Mouse (Mus musculus): ENCODE data around the gene Znrf3. TPM values are rescaled to one million over a fixed set of nuclear protein-coding genes. Genes with fewer than 3 reads are reported as not detected.
"Not testable (repeated sequence)": the region's sequence is repeated elsewhere in the genome, so short reads cannot be mapped to it uniquely, and the experiment has no call there.

Gene Znrf3
- 5.0 and 5.4 TPM in 2 replicates for polyA plus RNA-seq (2016; fragmentation: Nextera tagmentation; extraction: Ambion mirVana)

DNA sequence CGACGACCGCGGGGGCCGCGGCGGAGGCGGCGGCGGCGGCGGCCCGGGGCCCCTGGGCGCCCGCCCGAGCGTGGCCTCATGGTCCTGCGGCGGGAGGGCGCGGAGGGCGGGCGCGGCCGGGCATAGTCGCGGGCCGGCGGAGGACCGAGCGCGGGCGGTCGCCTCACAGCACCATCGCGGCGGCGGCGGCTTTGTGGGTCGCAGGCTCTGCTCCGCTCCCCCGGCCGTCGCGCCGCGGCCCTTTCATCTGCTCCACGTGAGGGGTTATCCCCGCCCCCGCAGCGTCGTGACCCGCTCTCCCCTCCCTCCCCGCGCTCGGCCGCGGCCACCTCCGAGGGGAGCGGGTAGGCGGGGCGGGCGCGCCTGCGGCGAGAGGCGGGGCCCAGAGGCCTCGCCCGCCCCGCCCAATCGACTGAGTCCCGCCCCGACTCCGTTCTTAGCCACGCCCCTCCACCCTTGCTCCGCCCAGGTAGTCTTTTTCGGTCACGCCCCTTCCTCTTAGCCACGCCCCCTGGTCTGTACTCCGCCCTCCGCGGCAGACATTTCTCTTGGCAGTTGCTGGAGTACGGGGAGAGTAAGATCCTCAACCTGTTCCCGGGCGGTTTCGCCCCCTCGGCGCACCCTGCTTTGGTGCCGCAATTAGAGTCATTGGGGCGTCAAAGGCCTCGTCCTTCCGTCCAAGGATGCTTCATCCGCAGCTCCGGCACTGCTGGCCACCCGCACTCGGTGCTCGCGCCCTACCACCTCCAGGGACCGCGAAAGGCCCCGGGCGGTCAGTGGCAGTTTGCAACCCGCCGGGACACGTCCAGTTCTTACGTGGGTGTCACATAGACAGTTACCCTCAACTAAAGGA lies at the start of gene Znrf3:
Gene Znrf3 (minus strand): TSS at position 249 of the 853 bp plus-strand sequence.
- peak within 1 kb of the TSS; percentile 90 for H3K9ac ChIP-seq
- peak within 1 kb of the TSS; percentile 70 for H3K27ac ChIP-seq
- H3K36me3 ChIP-seq: no peaks in the 10 kb centered on the region
- peak; percentile 92 for ATAC-seq
- H3K27me3 ChIP-seq (replicated peaks): peaks cover 16% of the 10 kb centered on the region
- H3K4me1 ChIP-seq: peaks cover 46% of the 10 kb centered on the region
- H3K4me3 ChIP-seq: peak within 1 kb of the TSS; percentile 84
- H3K9me3 ChIP-seq (replicated peaks): no peaks in the 10 kb centered on the region
- WGBS (ENCODE audit: insufficient replicate concordance): under 1% methylated on average over 74 of the region's 106 CpGs
- peak within 1 kb of the TSS; percentile 100 for H3K4me2 ChIP-seq

- 0 out of 2 replicates have a peak, but pooled peaks cover 3% of the 10 kb centered on the region for H3K4me1 ChIP-seq
- H3K27ac ChIP-seq: no peak overlapping the region
- H3K4me3 ChIP-seq: no peak overlapping the region
- no peak overlapping the region for H3K4me2 ChIP-seq
- no peaks in the 10 kb centered on the region for H3K27me3 ChIP-seq (replicated peaks)
- ATAC-seq: no peak
- H3K9me3 ChIP-seq (replicated peaks): no peaks in the 10 kb centered on the region
- H3K9ac ChIP-seq: no peak overlapping the region
- no peaks in the 10 kb centered on the region; the same call in 1 of the 2 replicates for H3K36me3 ChIP-seq
- 62% methylated on average over 2 of the region's 2 CpGs for WGBS (ENCODE audit: insufficient replicate concordance)
Measured at GRCm38 (mm10) chr11:5493869-5494268, 49.2 kb upstream of the Znrf3 start.

DNA sequence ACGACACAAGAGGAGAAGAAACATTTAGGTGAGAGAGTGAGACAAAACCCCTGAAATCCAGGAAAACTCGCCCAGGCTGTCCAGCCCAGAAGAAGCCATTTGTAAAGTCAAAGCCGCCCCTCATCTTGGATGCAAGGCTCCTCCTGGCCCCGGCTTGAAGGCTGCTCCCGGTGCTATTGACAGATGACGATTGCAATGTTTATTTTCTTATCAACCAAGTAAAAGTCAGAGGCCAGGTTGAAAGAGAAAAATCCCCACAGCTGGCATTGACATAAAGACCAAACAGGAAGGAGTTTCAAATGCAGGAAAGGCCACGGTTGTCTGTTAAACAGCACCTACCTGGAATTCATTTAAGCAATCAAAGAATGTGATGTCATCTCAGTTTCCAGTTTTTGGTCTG lies 47.3 kb upstream of the Znrf3 start:
- Histone ChIP-seq H3K4me3 (no peak overlapping the region), H3K4me1 (peaks cover 4% of the 10 kb centered on the region; the same call in 1 of the 2 replicates), H3K36me3 (no peaks in the 10 kb centered on the region; the same call in 1 of the 2 replicates), H3K9ac (no peak overlapping the region), H3K9me3 (replicated peaks) (no peaks in the 10 kb centered on the region), H3K27ac (no peak overlapping the region), H3K27me3 (replicated peaks) (no peaks in the 10 kb centered on the region), H3K4me2 (no peak overlapping the region)
- 47% methylated on average over 7 of the region's 7 CpGs for WGBS (ENCODE audit: insufficient replicate concordance)
- no peak for ATAC-seq

DNA sequence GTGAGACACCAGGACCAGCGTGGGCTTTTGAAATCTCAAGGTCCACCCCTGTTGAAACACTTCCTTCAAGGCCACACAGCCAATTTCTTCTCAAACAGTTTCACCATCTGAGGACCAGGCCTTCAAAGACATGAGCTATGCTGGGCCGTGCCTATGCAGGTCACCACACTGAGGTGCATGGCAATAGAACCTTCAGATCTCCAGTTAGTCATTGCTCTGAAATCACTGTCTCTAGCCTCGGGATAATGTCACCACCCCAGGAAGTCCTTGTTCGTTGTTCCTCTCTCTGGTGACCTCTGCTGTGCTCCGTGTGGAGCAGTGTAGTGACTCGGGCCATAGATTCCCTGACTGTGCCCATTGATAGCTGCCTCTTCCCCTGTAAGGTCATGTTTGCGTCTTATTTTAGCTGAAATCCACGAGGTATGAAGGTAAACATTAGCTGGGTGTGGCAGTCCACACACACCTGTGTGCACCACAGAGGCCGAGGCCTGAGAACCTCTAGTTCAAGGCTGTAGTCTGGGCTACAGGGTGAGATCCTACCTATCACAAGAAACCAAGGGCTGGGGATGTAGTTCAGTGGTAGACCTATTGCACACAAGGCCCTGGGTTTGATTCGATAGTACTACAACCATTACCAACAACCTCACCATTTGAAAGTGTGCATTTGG lies 46.5 kb upstream of the Znrf3 start:
- Histone ChIP-seq H3K9me3 (replicated peaks) (no peaks in the 10 kb centered on the region), H3K9ac (no peak overlapping the region), H3K27me3 (replicated peaks) (no peaks in the 10 kb centered on the region), H3K27ac (no peak overlapping the region), H3K4me1 (peaks cover 8% of the 10 kb centered on the region; the same call in 1 of the 2 replicates), H3K36me3 (no peaks in the 10 kb centered on the region; the same call in 1 of the 2 replicates), H3K4me2 (no peak overlapping the region), H3K4me3 (no peak overlapping the region)
- 70% methylated on average over 10 of the region's 10 CpGs for WGBS (ENCODE audit: insufficient replicate concordance)
- ATAC-seq: no peak

GRCm38 (mm10) chr11:5489433-5489832 lies 44.8 kb upstream of the Znrf3 start:
- H3K4me3 ChIP-seq; ATAC-seq; H3K9ac ChIP-seq; H3K36me3 ChIP-seq; H3K27me3 ChIP-seq (replicated peaks); H3K9me3 ChIP-seq (replicated peaks); H3K27ac ChIP-seq; H3K4me2 ChIP-seq: not testable (repeated sequence)
- WGBS (ENCODE audit: insufficient replicate concordance): 76% methylated on average over 10 of the region's 10 CpGs
- H3K4me1 ChIP-seq: peaks cover 13% of the 10 kb centered on the region

GRCm38 (mm10) chr11:5485193-5486011 lies 40.8 kb upstream of the Znrf3 start:
- WGBS (ENCODE audit: insufficient replicate concordance): 10% methylated on average over 15 of the region's 15 CpGs
- H3K9ac ChIP-seq: peak overlapping the region; percentile 68
- H3K4me3 ChIP-seq: peak overlapping the region; percentile 57
- H3K36me3 ChIP-seq: no peaks in the 10 kb centered on the region
- H3K27me3 ChIP-seq (replicated peaks): no peaks in the 10 kb centered on the region
- no peaks in the 10 kb centered on the region for H3K9me3 ChIP-seq (replicated peaks)
- peaks cover 13% of the 10 kb centered on the region for H3K4me1 ChIP-seq
- peak; percentile 82 for ATAC-seq
- H3K4me2 ChIP-seq: peak overlapping the region; percentile 69
- H3K27ac ChIP-seq: peak overlapping the region; percentile 60

DNA sequence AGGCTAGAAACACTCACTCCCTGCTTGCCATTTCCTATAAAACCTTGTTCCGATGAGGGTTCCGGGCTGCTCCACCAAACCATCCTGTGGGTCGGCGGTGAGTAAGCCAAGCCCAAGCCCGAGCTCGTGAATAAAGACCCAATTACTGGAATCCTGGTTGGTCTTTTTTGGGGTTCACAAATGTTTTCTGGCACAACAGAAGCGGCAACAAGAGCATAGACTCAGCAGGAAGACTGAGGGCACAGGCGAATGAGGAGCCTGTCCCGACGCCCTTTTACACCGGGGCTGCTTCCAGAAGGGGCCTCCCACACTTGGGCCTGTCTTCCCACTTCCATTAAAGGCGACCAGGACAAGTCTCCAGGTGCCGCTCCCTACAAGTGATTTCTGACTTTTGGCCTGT lies 37.9 kb upstream of the Znrf3 start:
- H3K4me1 ChIP-seq: peaks cover 13% of the 10 kb centered on the region
- no peak overlapping the region for H3K27ac ChIP-seq
- no peaks in the 10 kb centered on the region for H3K27me3 ChIP-seq (replicated peaks)
- no peak for ATAC-seq
- H3K9me3 ChIP-seq (replicated peaks): no peaks in the 10 kb centered on the region
- no peak overlapping the region for H3K4me3 ChIP-seq
- no peak overlapping the region for H3K4me2 ChIP-seq
- H3K9ac ChIP-seq: no peak overlapping the region
- H3K36me3 ChIP-seq: no peaks in the 10 kb centered on the region
- WGBS (ENCODE audit: insufficient replicate concordance): 79% methylated on average over 13 of the region's 13 CpGs

- Histone ChIP-seq H3K4me1 (no peaks in the 10 kb centered on the region), H3K9ac (no peak overlapping the region), H3K36me3 (no peaks in the 10 kb centered on the region), H3K4me3 (no peak overlapping the region), H3K27ac (no peak overlapping the region), H3K4me2 (no peak overlapping the region), H3K27me3 (replicated peaks) (no peaks in the 10 kb centered on the region), H3K9me3 (replicated peaks) (no peaks in the 10 kb centered on the region)
- WGBS (ENCODE audit: insufficient replicate concordance): 63% methylated on average over 3 of the region's 3 CpGs
- no peak for ATAC-seq
Measured at GRCm38 (mm10) chr11:5478831-5479230, 34.2 kb upstream of the Znrf3 start.

GRCm38 (mm10) chr11:5478193-5478592 lies 33.5 kb upstream of the Znrf3 start:
- no peaks in the 10 kb centered on the region for H3K4me1 ChIP-seq
- no peaks in the 10 kb centered on the region for H3K36me3 ChIP-seq
- 56% methylated on average over 7 of the region's 7 CpGs for WGBS (ENCODE audit: insufficient replicate concordance)
- H3K4me2 ChIP-seq: no peak overlapping the region
- H3K27ac ChIP-seq: no peak overlapping the region
- H3K9me3 ChIP-seq (replicated peaks): no peaks in the 10 kb centered on the region
- no peaks in the 10 kb centered on the region for H3K27me3 ChIP-seq (replicated peaks)
- H3K9ac ChIP-seq: no peak overlapping the region
- ATAC-seq: no peak
- no peak overlapping the region for H3K4me3 ChIP-seq

- H3K9me3 ChIP-seq (replicated peaks): no peaks in the 10 kb centered on the region
- H3K27ac ChIP-seq: no peak overlapping the region
- no peak overlapping the region for H3K9ac ChIP-seq
- H3K4me1 ChIP-seq: no peaks in the 10 kb centered on the region
- no peak overlapping the region for H3K4me3 ChIP-seq
- no peaks in the 10 kb centered on the region for H3K27me3 ChIP-seq (replicated peaks)
- no peak overlapping the region for H3K4me2 ChIP-seq
- ATAC-seq: no peak
- 69% methylated on average over 4 of the region's 4 CpGs for WGBS (ENCODE audit: insufficient replicate concordance)
- no peaks in the 10 kb centered on the region for H3K36me3 ChIP-seq
Measured at GRCm38 (mm10) chr11:5476806-5477205, 32.2 kb upstream of the Znrf3 start.

DNA sequence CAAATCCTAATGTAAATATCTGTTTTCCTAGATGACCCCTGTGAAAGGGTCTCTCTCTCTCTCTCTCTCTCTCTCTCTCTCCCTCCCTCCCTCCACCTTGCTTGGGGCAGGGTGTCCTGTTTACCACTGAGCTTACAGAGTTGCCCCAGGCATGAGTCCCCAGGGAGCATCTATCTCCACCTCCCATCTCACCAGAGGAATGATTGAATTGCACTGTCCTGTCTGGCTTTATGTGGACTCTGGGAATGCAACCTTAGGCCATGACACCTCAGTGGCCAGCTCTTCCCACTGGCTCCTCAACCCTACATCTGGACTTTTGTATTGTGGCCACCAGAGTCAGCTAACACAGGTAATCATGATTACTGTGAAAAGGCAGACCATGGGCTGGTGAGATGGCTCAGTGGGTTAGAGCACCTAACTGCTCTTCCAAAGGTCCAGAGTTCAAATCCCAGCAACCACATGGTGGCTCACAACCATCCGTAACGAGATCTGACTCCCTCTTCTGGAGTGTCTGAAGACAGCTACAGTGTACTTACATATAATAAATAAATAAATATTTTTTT lies 31.0 kb upstream of the Znrf3 start:
- H3K4me3 ChIP-seq; H3K27ac ChIP-seq; H3K27me3 ChIP-seq (replicated peaks); H3K9ac ChIP-seq; H3K4me1 ChIP-seq; H3K4me2 ChIP-seq; H3K9me3 ChIP-seq (replicated peaks); H3K36me3 ChIP-seq; ATAC-seq: not testable (repeated sequence)
- WGBS (ENCODE audit: insufficient replicate concordance): 79% methylated on average over 2 of the region's 2 CpGs

All from liver, embryonic 12.5 days (tissue).